Mouse (Mus musculus) CH12F3 (cell line): Measurements from ENCODE around the gene Micu1.
"Not testable (repeated sequence)": the region's sequence is repeated elsewhere in the genome, so short reads cannot be mapped to it uniquely, and the experiment has no call there.

Experiments
- in situ Hi-C: fragments of 300-500 bp; cut with MboI; formaldehyde crosslinking; loops from 2 replicates; pipeline ENCODE4 v1.14.3; 2020; ENCODE audit warnings: low sequenced_read_pairs

Gene Micu1

GRCm38 (mm10) chr10:59702207-59703032 lies at the start of gene Micu1:
Gene Micu1 (plus strand): TSS chr10:59702477.
- in situ Hi-C loops = no loop called here

- in situ Hi-C loops = no loop called here
Measured at GRCm38 (mm10) chr10:59656799-59657198, 45.5 kb upstream of the Micu1 start.

GRCm38 (mm10) chr10:59664765-59665164 lies 37.5 kb upstream of the Micu1 start:
- in situ Hi-C loops = no loop called here

GRCm38 (mm10) chr10:59665503-59666291 lies 36.6 kb upstream of the Micu1 start:
- in situ Hi-C loops = no loop called here

- in situ Hi-C loops = no loop called here
Measured at GRCm38 (mm10) chr10:59667377-59667776, 34.9 kb upstream of the Micu1 start.

GRCm38 (mm10) chr10:59668491-59668890 lies 33.8 kb upstream of the Micu1 start:
- in situ Hi-C loops = no loop called here

- in situ Hi-C loops = no loop called here
Measured at GRCm38 (mm10) chr10:59677836-59678235, 24.4 kb upstream of the Micu1 start.

- in situ Hi-C loops = no loop called here
Measured at GRCm38 (mm10) chr10:59679189-59679588, 23.1 kb upstream of the Micu1 start.

GRCm38 (mm10) chr10:59685586-59685985 lies 16.7 kb upstream of the Micu1 start:
- in situ Hi-C loops = not testable (repeated sequence)

- in situ Hi-C loops = no loop called here
Measured at GRCm38 (mm10) chr10:59687126-59687525, 15.2 kb upstream of the Micu1 start.

GRCm38 (mm10) chr10:59689836-59690235 lies 12.4 kb upstream of the Micu1 start:
- in situ Hi-C loops = no loop called here

GRCm38 (mm10) chr10:59692441-59692840 lies 9.8 kb upstream of the Micu1 start:
- in situ Hi-C loops = no loop called here

GRCm38 (mm10) chr10:59694104-59694503 lies 8.2 kb upstream of the Micu1 start:
- in situ Hi-C loops = no loop called here

GRCm38 (mm10) chr10:59699516-59699915 lies 2.8 kb upstream of the Micu1 start:
- in situ Hi-C loops = no loop called here

- in situ Hi-C loops = no loop called here
Measured at GRCm38 (mm10) chr10:59701805-59702204, 472 bp upstream of the Micu1 start.

GRCm38 (mm10) chr10:59703060-59703760 lies 933 bp downstream of the Micu1 start:
- in situ Hi-C loops = no loop called here

- in situ Hi-C loops = no loop called here
Measured at GRCm38 (mm10) chr10:59706991-59707546, 4.8 kb downstream of the Micu1 start.

- in situ Hi-C loops = no loop called here
Measured at GRCm38 (mm10) chr10:59707595-59707994, 5.3 kb downstream of the Micu1 start.

GRCm38 (mm10) chr10:59709281-59709680 lies 7.0 kb downstream of the Micu1 start:
- in situ Hi-C loops = no loop called here

GRCm38 (mm10) chr10:59710246-59710645 lies 8.0 kb downstream of the Micu1 start:
- in situ Hi-C loops = no loop called here

- in situ Hi-C loops = no loop called here
Measured at GRCm38 (mm10) chr10:59712062-59712461, 9.8 kb downstream of the Micu1 start.
